Mouse (Mus musculus): Measurements from ENCODE around the gene Gm21992. TPM values are rescaled to one million over a fixed set of nuclear protein-coding genes. Genes with fewer than 3 reads are reported as not detected.

Gene Gm21992
- total and polyA plus RNA-seq, 3 experiments = 10.8 to 21.9 TPM; not detected in 1

DNA sequence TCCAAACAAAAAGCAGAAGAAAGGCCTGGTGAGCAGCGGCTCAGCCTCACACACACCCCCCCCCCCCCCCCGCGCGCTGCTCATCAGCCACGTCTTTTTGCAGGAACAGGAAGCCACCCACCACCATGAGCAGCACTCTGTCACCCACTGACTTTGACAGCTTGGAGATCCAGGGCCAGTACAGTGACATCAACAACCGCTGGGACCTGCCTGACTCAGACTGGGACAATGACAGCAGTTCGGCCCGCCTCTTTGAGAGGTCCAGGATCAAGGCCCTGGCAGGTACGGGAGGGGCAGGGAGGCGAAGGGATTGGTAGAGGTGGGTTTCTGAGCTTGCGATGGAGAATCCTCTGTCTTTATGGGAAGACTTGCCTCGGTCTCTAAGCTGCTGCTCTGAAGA is 92.7 kb downstream of the Gm21992 start:
- Histone ChIP-seq H3K27me3 (ENCODE audit: control insufficient read depth in 1 of 2, insufficient read depth in 2 of 2, low read length in 2 of 2) (no peaks in the 10 kb centered on the region), H3K79me2 (ENCODE audit: control insufficient read depth, insufficient read depth, low read length, poor library complexity) (no peaks in the 10 kb centered on the region), H3K9ac (ENCODE audit: control insufficient read depth, low read depth, low read length, poor library complexity, severe bottlenecking) (peak overlapping the region; percentile 12; the same call in 1 of the 2 replicates), H3K9me3 (replicated peaks; ENCODE audit: insufficient read depth, low read length) (no peaks in the 10 kb centered on the region), H3K4me1 (ENCODE audit: control insufficient read depth in 1 of 2, insufficient read depth in 2 of 2, low read length in 2 of 2) (peaks cover 0 to 13% of the 10 kb centered on the region in 2 experiments; a peak in 2 of 4 replicates), H3K27ac (ENCODE audit: control insufficient read depth, low read depth, low read length) (no peak overlapping the region; the same call in 1 of the 2 replicates), H3K36me3 (ENCODE audit: control insufficient read depth in 1 of 2, insufficient read depth in 2 of 2, low read length in 2 of 2) (peaks cover 0 to 3% of the 10 kb centered on the region in 2 experiments; a peak in 2 of 4 replicates), H3K4me3 (ENCODE audit: control insufficient read depth in 1 of 2, insufficient read depth in 1 of 2, low read depth in 2 of 2, low read length in 2 of 2) (peak overlapping the region in 1 of 2 experiments; percentile 28; a peak in 1 of 4 replicates)
- no peak for TF ChIP-seq ZC3H11A (IDR thresholded peaks at IDR 0.05; ENCODE audit: low read depth, low read length)
- no peak for TF ChIP-seq USF1 (IDR thresholded peaks at IDR 0.05; ENCODE audit: low read depth, low read length)
- TF ChIP-seq SMC3 (IDR thresholded peaks at IDR 0.05; ENCODE audit: low read depth, low read length) = no peak
- no peak for TF ChIP-seq HCFC1 (IDR thresholded peaks at IDR 0.05; ENCODE audit: low read depth, low read length)
- no peak for TF ChIP-seq MXI1 (IDR thresholded peaks at IDR 0.05; ENCODE audit: low read depth, low read length)
- TF ChIP-seq ELF1 (IDR thresholded peaks at IDR 0.05; ENCODE audit: low read depth, low read length) = no peak
- no peak for TF ChIP-seq GATA1 (IDR thresholded peaks at IDR 0.05; ENCODE audit: low read depth, low read length)
- TF ChIP-seq TCF12 (IDR thresholded peaks at IDR 0.05; ENCODE audit: low read depth, low read length) = no peak
- no peak for TF ChIP-seq POLR2AphosphoS2 (IDR thresholded peaks at IDR 0.05; ENCODE audit: low read length)
- no peak for TF ChIP-seq TAL1 (IDR thresholded peaks at IDR 0.05; ENCODE audit: low read length)
- TF ChIP-seq MEF2A (IDR thresholded peaks at IDR 0.05; ENCODE audit: extremely low read depth, insufficient replicate concordance, low read depth, low read length, poor library complexity, severe bottlenecking) = no peak
- TF ChIP-seq MAX (IDR thresholded peaks at IDR 0.05; ENCODE audit: low read length) = no peak
- no peak for TF ChIP-seq ZKSCAN1 (IDR thresholded peaks at IDR 0.05; ENCODE audit: low read depth, low read length)
- no peak for TF ChIP-seq ZMIZ1 (IDR thresholded peaks at IDR 0.05; ENCODE audit: low read depth, low read length)
- TF ChIP-seq POLR2A (IDR thresholded peaks at IDR 0.05; ENCODE audit: control insufficient read depth in 1 of 2, insufficient read depth in 1 of 2, low read depth in 1 of 2, low read length in 2 of 2, poor library complexity in 1 of 2) = no peak
- TF ChIP-seq JUND (IDR thresholded peaks at IDR 0.05; ENCODE audit: low read depth, low read length) = no peak
- TF ChIP-seq ZNF384 (IDR thresholded peaks at IDR 0.05; ENCODE audit: low read depth, low read length) = no peak
- DNase-seq (ENCODE audit: low read depth, low spot score) = peak; percentile 75

- Histone ChIP-seq H3K27me3 (ENCODE audit: control insufficient read depth in 1 of 2, insufficient read depth in 2 of 2, low read length in 2 of 2) (no peaks in the 10 kb centered on the region), H3K9ac (ENCODE audit: control insufficient read depth, low read depth, low read length, poor library complexity, severe bottlenecking) (no peak overlapping the region), H3K79me2 (ENCODE audit: control insufficient read depth, insufficient read depth, low read length, poor library complexity) (no peaks in the 10 kb centered on the region), H3K4me3 (ENCODE audit: control insufficient read depth in 1 of 2, insufficient read depth in 1 of 2, low read depth in 2 of 2, low read length in 2 of 2) (no peak overlapping the region), H3K9me3 (replicated peaks; ENCODE audit: insufficient read depth, low read length) (no peaks in the 10 kb centered on the region), H3K4me1 (ENCODE audit: control insufficient read depth in 1 of 2, insufficient read depth in 2 of 2, low read length in 2 of 2) (peaks cover 0 to 13% of the 10 kb centered on the region in 2 experiments; a peak in 2 of 4 replicates), H3K36me3 (ENCODE audit: control insufficient read depth in 1 of 2, insufficient read depth in 2 of 2, low read length in 2 of 2) (peaks cover 0 to 3% of the 10 kb centered on the region in 2 experiments; a peak in 2 of 4 replicates), H3K27ac (ENCODE audit: control insufficient read depth, low read depth, low read length) (no peak overlapping the region)
- DNase-seq (ENCODE audit: low read depth, low spot score) = no peak
- TF ChIP-seq POLR2AphosphoS5 (IDR thresholded peaks at IDR 0.05; ENCODE audit: borderline replicate concordance, low read depth, low read length) = no peak
- no peak for TF ChIP-seq SIN3A (IDR thresholded peaks at IDR 0.05; ENCODE audit: low read length)
- TF ChIP-seq NRF1 (IDR thresholded peaks at IDR 0.05; ENCODE audit: insufficient read depth, low read depth, low read length, poor library complexity, severe bottlenecking) = no peak
- no peak for TF ChIP-seq ZMIZ1 (IDR thresholded peaks at IDR 0.05; ENCODE audit: low read depth, low read length)
- TF ChIP-seq ZKSCAN1 (IDR thresholded peaks at IDR 0.05; ENCODE audit: low read depth, low read length) = no peak
- TF ChIP-seq CHD2 (IDR thresholded peaks at IDR 0.05; ENCODE audit: low read length) = no peak
- TF ChIP-seq TAL1 (IDR thresholded peaks at IDR 0.05; ENCODE audit: low read length) = no peak
- no peak for TF ChIP-seq MAFK (IDR thresholded peaks at IDR 0.05; ENCODE audit: borderline replicate concordance, low read depth, low read length)
- no peak for TF ChIP-seq ETS1 (IDR thresholded peaks at IDR 0.05; ENCODE audit: low read depth, low read length)
- TF ChIP-seq MAZ (IDR thresholded peaks at IDR 0.05; ENCODE audit: low read depth, low read length) = no peak
- no peak for TF ChIP-seq CHD1 (IDR thresholded peaks at IDR 0.05; ENCODE audit: low read depth, low read length)
- no peak for TF ChIP-seq MXI1 (IDR thresholded peaks at IDR 0.05; ENCODE audit: low read depth, low read length)
- no peak for TF ChIP-seq MYB (IDR thresholded peaks at IDR 0.05; ENCODE audit: low read depth, low read length)
- TF ChIP-seq USF1 (IDR thresholded peaks at IDR 0.05; ENCODE audit: low read depth, low read length) = no peak
Observed at GRCm38 (mm10) chr19:4717281-4717680, 94.1 kb downstream of the Gm21992 start.
